Mouse (Mus musculus) forebrain, postnatal 0 days (tissue): Measurements from ENCODE around the gene Sdhaf1. TPM values are rescaled to one million over a fixed set of nuclear protein-coding genes. Genes with fewer than 3 reads are reported as not detected.

Experiments
- ATAC-seq: fragments of 200-750 bp; cut with Nextera tagmentation; 2 replicates; pipeline ENCODE4 v1.8.0; 2017; ENCODE audit warnings: mild to moderate bottlenecking, moderate library complexity
- DNase-seq: peaks from one replicate; pipeline ENCODE4 v3.0.0-alpha.2; 2015
- H3K27ac ChIP-seq: fragments of 300-500 bp; sonication (generic); 2 replicates; pipeline ENCODE4 v1.5.1; 2014; ENCODE audit warnings: low read depth, mild to moderate bottlenecking, antibody characterized with exemption, low read length, moderate library complexity, mixed read lengths
- H3K27me3 ChIP-seq: fragments of 300-500 bp; sonication (generic); 2 replicates; pipeline ENCODE4 v1.6.1; 2014; ENCODE audit warnings: mild to moderate bottlenecking, low read length, mixed read lengths; ENCODE audit not compliant: insufficient read depth
- H3K36me3 ChIP-seq: fragments of 300-500 bp; sonication (generic); 2 replicates; pipeline ENCODE4 v1.6.1; 2014; ENCODE audit warnings: mild to moderate bottlenecking, moderate library complexity; ENCODE audit not compliant: insufficient read depth
- H3K4me1 ChIP-seq: fragments of 300-500 bp; sonication (generic); 2 replicates; pipeline ENCODE4 v1.6.1; 2014; ENCODE audit warnings: antibody characterized with exemption; ENCODE audit not compliant: insufficient read depth
- H3K4me2 ChIP-seq: fragments of 300-500 bp; sonication (generic); 2 replicates; pipeline ENCODE4 v1.6.1; 2014; ENCODE audit warnings: low read depth, mild to moderate bottlenecking, moderate library complexity
- H3K4me3 ChIP-seq: fragments of 300-500 bp; sonication (generic); 2 replicates; pipeline ENCODE4 v1.5.1; 2014; ENCODE audit warnings: low read depth, low read length, mixed read lengths
- H3K9ac ChIP-seq: fragments of 300-500 bp; sonication (generic); 2 replicates; pipeline ENCODE4 v1.6.1; 2014; ENCODE audit warnings: mild to moderate bottlenecking
- H3K9me3 ChIP-seq: fragments of 300-500 bp; sonication (generic); 2 replicates; pipeline ENCODE4 v1.6.1; 2016; ENCODE audit warnings: low read length
- CTCF ChIP-seq: sonication (generic); IDR thresholded peaks from 2 replicates; pipeline ENCODE4 v1.5.1; 2016; ENCODE audit warnings: antibody characterized with exemption, control low read depth, low read depth
- WGBS: fragments of 180-500 bp; shearing (Covaris S2); extraction: QIAGEN DNeasy Blood & Tissue Kit; methylation state at CpG from one replicate; pipeline ENCODE4 v1.1.7; 2014; 5-methylcytosine and 5-hydroxymethylcytosine counted together
- polyA plus RNA-seq: library from polyadenylated mRNA; unstranded; fragments of >200 nt; fragmentation: Nextera tagmentation; extraction: Ambion mirVana; gene quantifications from 2 replicates; pipeline ENCODE4 v1.2.1, GENCODE M21; 2015
- total RNA-seq: library from RNA; depleted of rRNA; stranded (reverse); fragments of >200 nt; gene quantifications from 2 replicates; pipeline ENCODE4 v1.2.3, GENCODE M21; 2014

Gene Sdhaf1
- total and polyA plus RNA-seq, 2 experiments from 2014 or later = 9.8 to 18.4 TPM

- Histone ChIP-seq H3K27ac (no peak overlapping the region), H3K4me1 (0 out of 2 replicates have a peak, but pooled peaks cover 9% of the 10 kb centered on the region), H3K9me3 (no peaks in the 10 kb centered on the region), H3K27me3 (no peaks in the 10 kb centered on the region), H3K36me3 (peaks cover 27% of the 10 kb centered on the region), H3K9ac (peak overlapping the region; percentile 52), H3K4me2 (peak overlapping the region; percentile 87), H3K4me3 (peak overlapping the region; percentile 66)
- DNase-seq (no peak), ATAC-seq (no peak)
- WGBS = 71% methylated on average over 15 of the region's 15 CpGs
- TF ChIP-seq CTCF = no peak
Measured at GRCm38 (mm10) chr7:30309395-30310129, 14.1 kb downstream of the Sdhaf1 start.

GRCm38 (mm10) chr7:30308076-30309005 lies 15.4 kb downstream of the Sdhaf1 start, which contains the start of gene Alkbh6:
Gene Alkbh6 (plus strand): TSS chr7:30308717.
- peak within 1 kb of the TSS; percentile 87 for H3K4me2 ChIP-seq
- no peaks in the 10 kb centered on the region for H3K27me3 ChIP-seq
- H3K36me3 ChIP-seq = peaks cover 31% of the 10 kb centered on the region
- peak; percentile 20; the same call in 1 of the 2 replicates for TF ChIP-seq CTCF
- peak within 1 kb of the TSS; percentile 66 for H3K4me3 ChIP-seq
- ATAC-seq (peak; percentile 100), DNase-seq (peak; percentile 97)
- 4% methylated on average over 27 of the region's 27 CpGs for WGBS
- H3K27ac ChIP-seq = peak within 1 kb of the TSS; percentile 74
- no peaks in the 10 kb centered on the region for H3K9me3 ChIP-seq
- H3K4me1 ChIP-seq = 0 out of 2 replicates have a peak, but pooled peaks cover 9% of the 10 kb centered on the region
- H3K9ac ChIP-seq = peak within 1 kb of the TSS; percentile 52

- Histone ChIP-seq H3K36me3 (peaks cover 52% of the 10 kb centered on the region), H3K27me3 (no peaks in the 10 kb centered on the region), H3K4me3 (no peak overlapping the region), H3K4me1 (0 out of 2 replicates have a peak, but pooled peaks cover 9% of the 10 kb centered on the region), H3K9ac (no peak overlapping the region), H3K27ac (peak overlapping the region; percentile 57; the same call in 1 of the 2 replicates), H3K9me3 (no peaks in the 10 kb centered on the region), H3K4me2 (no peak overlapping the region)
- WGBS = 91% methylated on average over 16 of the region's 16 CpGs
- no peak for DNase-seq
- TF ChIP-seq CTCF = peak; percentile 51
- ATAC-seq = no peak
Measured at GRCm38 (mm10) chr7:30306083-30306779, 17.5 kb downstream of the Sdhaf1 start.

- ATAC-seq (no peak; the same call in 1 of the 2 replicates), DNase-seq (peak; percentile 60)
- Histone ChIP-seq H3K36me3 (peaks cover 82% of the 10 kb centered on the region), H3K4me3 (no peak overlapping the region), H3K4me1 (no peaks in the 10 kb centered on the region), H3K4me2 (no peak overlapping the region), H3K27ac (no peak overlapping the region), H3K9ac (no peak overlapping the region), H3K27me3 (no peaks in the 10 kb centered on the region), H3K9me3 (no peaks in the 10 kb centered on the region)
- peak; percentile 73 for TF ChIP-seq CTCF
- WGBS = 50% methylated on average over 3 of the region's 3 CpGs
Measured at GRCm38 (mm10) chr7:30300914-30301313, 22.8 kb downstream of the Sdhaf1 start.

GRCm38 (mm10) chr7:30297266-30297665 lies 26.4 kb downstream of the Sdhaf1 start:
- Histone ChIP-seq H3K27me3 (no peaks in the 10 kb centered on the region), H3K27ac (no peak overlapping the region), H3K4me2 (no peak overlapping the region), H3K9ac (no peak overlapping the region), H3K9me3 (no peaks in the 10 kb centered on the region), H3K4me1 (0 out of 2 replicates have a peak, but pooled peaks cover 7% of the 10 kb centered on the region), H3K36me3 (peaks cover 74% of the 10 kb centered on the region), H3K4me3 (no peak overlapping the region)
- no peak for DNase-seq
- WGBS = 89% methylated on average over 16 of the region's 16 CpGs
- ATAC-seq = no peak
- no peak for TF ChIP-seq CTCF

- H3K27ac ChIP-seq = no peak overlapping the region
- peaks cover 70% of the 10 kb centered on the region for H3K36me3 ChIP-seq
- TF ChIP-seq CTCF = no peak
- 93% methylated on average over 15 of the region's 15 CpGs for WGBS
- H3K9ac ChIP-seq = no peak overlapping the region
- H3K4me2 ChIP-seq = no peak overlapping the region
- no peaks in the 10 kb centered on the region for H3K27me3 ChIP-seq
- no peaks in the 10 kb centered on the region for H3K9me3 ChIP-seq
- no peak overlapping the region for H3K4me3 ChIP-seq
- no peak for ATAC-seq
- DNase-seq = no peak
- 0 out of 2 replicates have a peak, but pooled peaks cover 7% of the 10 kb centered on the region for H3K4me1 ChIP-seq
Measured at GRCm38 (mm10) chr7:30296816-30297215, 26.9 kb downstream of the Sdhaf1 start.
